Mouse (Mus musculus) left cerebral cortex, adult 8-10 months (tissue): Measurements from ENCODE around the gene Ap4s1. TPM values are rescaled to one million over a fixed set of nuclear protein-coding genes. Genes with fewer than 3 reads are reported as not detected.

Experiments used
- DNase-seq, 2 experiments: peaks; one replicate each; pipeline ENCODE4 v3.0.0; 2022; ENCODE audit warnings: low spot score in 2 of 2
- total RNA-seq, 4 experiments: library from RNA; stranded (reverse); gene quantifications; 2 replicates each; pipeline ENCODE4 v1.2.4; 2022

Ap4s1 gene
- total RNA-seq, 4 experiments from 2014 or later: 58.0 to 65.7 (median 61.2) TPM

GRCm38 (mm10) chr12:51703859-51704258 lies 13.0 kb downstream of the Ap4s1 start:
- DNase-seq: no peak

GRCm38 (mm10) chr12:51704572-51704971 lies 13.7 kb downstream of the Ap4s1 start:
- no peak for DNase-seq

- DNase-seq: no peak
These were observed 14.9 kb downstream of the Ap4s1 start for GRCm38 (mm10) chr12:51705778-51706177.

GRCm38 (mm10) chr12:51706673-51707235 lies 15.9 kb downstream of the Ap4s1 start:
- DNase-seq: no peak

- DNase-seq: peak in 1 of 2 experiments; percentile 91
These were observed 18.3 kb downstream of the Ap4s1 start for GRCm38 (mm10) chr12:51708941-51709686.

GRCm38 (mm10) chr12:51709741-51710140 lies 18.9 kb downstream of the Ap4s1 start:
- DNase-seq: peak in 1 of 2 experiments; percentile 33

- no peak for DNase-seq
These were observed 19.3 kb downstream of the Ap4s1 start for GRCm38 (mm10) chr12:51710154-51710553.

GRCm38 (mm10) chr12:51712685-51713084 lies 21.9 kb downstream of the Ap4s1 start:
- DNase-seq: no peak

GRCm38 (mm10) chr12:51718617-51719016 lies 27.8 kb downstream of the Ap4s1 start:
- no peak for DNase-seq

- DNase-seq: no peak
These were observed 31.0 kb downstream of the Ap4s1 start for GRCm38 (mm10) chr12:51721836-51722235.

GRCm38 (mm10) chr12:51729058-51729457 lies 38.2 kb downstream of the Ap4s1 start:
- no peak for DNase-seq

GRCm38 (mm10) chr12:51729827-51730226 lies 39.0 kb downstream of the Ap4s1 start:
- no peak for DNase-seq

GRCm38 (mm10) chr12:51734605-51735211 lies 43.9 kb downstream of the Ap4s1 start:
- DNase-seq: no peak

GRCm38 (mm10) chr12:51735840-51736271 lies 45.0 kb downstream of the Ap4s1 start:
- no peak for DNase-seq

- DNase-seq: no peak
These were observed 45.5 kb downstream of the Ap4s1 start for GRCm38 (mm10) chr12:51736381-51736780.

GRCm38 (mm10) chr12:51736807-51737206 lies 46.0 kb downstream of the Ap4s1 start:
- DNase-seq: no peak

GRCm38 (mm10) chr12:51741690-51742089 lies 50.9 kb downstream of the Ap4s1 start:
- no peak for DNase-seq

- no peak for DNase-seq
These were observed 54.1 kb downstream of the Ap4s1 start for GRCm38 (mm10) chr12:51744957-51745356.

- no peak for DNase-seq
These were observed 56.5 kb downstream of the Ap4s1 start for GRCm38 (mm10) chr12:51747348-51747747.

GRCm38 (mm10) chr12:51755938-51756598 lies 65.2 kb downstream of the Ap4s1 start:
- DNase-seq: no peak

GRCm38 (mm10) chr12:51756599-51756961 lies 65.7 kb downstream of the Ap4s1 start:
- no peak for DNase-seq

- no peak for DNase-seq
These were observed 68.5 kb downstream of the Ap4s1 start for GRCm38 (mm10) chr12:51759374-51759773.
